In the genomic region with DNA sequence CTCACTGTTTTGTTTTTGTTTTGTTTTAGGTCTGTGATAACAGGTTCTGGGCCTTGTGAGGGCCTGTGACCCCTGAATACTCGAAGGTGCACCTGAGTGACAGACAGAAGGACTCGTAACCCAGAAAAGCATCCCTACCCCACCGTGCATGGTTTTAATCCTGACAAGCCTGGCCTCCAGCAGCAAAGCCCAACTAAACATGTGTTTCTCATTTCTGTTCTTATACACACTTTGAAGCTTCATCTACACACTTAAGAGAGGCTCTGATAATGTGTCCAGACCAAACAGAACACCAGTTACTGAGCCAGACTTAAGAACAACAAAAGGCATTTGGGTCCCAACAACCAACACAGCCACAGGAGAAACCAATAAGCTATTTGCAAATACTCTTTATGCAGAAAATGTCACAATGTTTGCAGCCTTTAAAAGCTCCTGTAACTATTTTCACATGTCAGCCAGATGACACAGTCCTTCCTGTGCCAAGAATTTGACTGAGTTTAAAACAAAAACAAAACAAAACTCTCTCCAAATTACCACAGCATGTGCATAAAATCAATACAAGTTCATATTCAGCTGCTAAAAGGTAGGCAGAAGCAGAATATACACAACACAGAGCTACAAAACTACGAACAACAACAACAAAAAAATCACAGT, we compare ENCODE assay signal across 14 mouse cellular contexts. TPM values are rescaled to one million over a fixed set of nuclear protein-coding genes. Genes with fewer than 3 reads are reported as not detected.
DNase-seq lines count a peak whose midpoint lies in the region; ATAC-seq and TF ChIP-seq lines count a peak whose summit lies in the region.
"Had no signal": no experiment of that assay in that cellular context is flagged by ENCODE, and none has a peak within 500 bp of the region (broad histone marks: within the 10 kb centered on the region; RNA-seq: fewer than 3 reads in every experiment).

No protein-coding gene starts in this region.

- H3K4me3 ChIP-seq in heart, embryonic 12.5 days, result no peak overlapping the region
- H3K4me3 ChIP-seq in lung, embryonic 14.5 days (ENCODE audit: low read depth, low read length), result no peak overlapping the region
- no peak overlapping the region for H3K4me3 ChIP-seq in embryonic facial prominence, embryonic 11.5 days (ENCODE audit: low read depth, low read length)
- no peak overlapping the region for H3K4me3 ChIP-seq in limb, embryonic 15.5 days
- H3K4me3 ChIP-seq: midbrain, embryonic 12.5 days had no signal

- no peak overlapping the region for H3K4me2 ChIP-seq in heart, embryonic 12.5 days
- H3K4me2 ChIP-seq in lung, embryonic 14.5 days, result no peak overlapping the region
- no peak overlapping the region for H3K4me2 ChIP-seq in embryonic facial prominence, embryonic 11.5 days (ENCODE audit: low read depth, low read length)
- H3K4me2 ChIP-seq in limb, embryonic 15.5 days, result no peak overlapping the region
- H3K4me2 ChIP-seq: hindbrain, embryonic 14.5 days; midbrain, embryonic 12.5 days had no signal

- no peak for TF ChIP-seq CTCF in lung, embryonic 14.5 days (IDR thresholded peaks at IDR 0.05; ENCODE audit: low read depth)

- no peak overlapping the region for H3K9ac ChIP-seq in heart, embryonic 12.5 days
- no peak overlapping the region for H3K9ac ChIP-seq in lung, embryonic 14.5 days
- H3K9ac ChIP-seq in embryonic facial prominence, embryonic 11.5 days (replicated peaks; ENCODE audit: low read length), result no peak overlapping the region
- H3K9ac ChIP-seq in limb, embryonic 15.5 days, result no peak overlapping the region
- H3K9ac ChIP-seq: hindbrain, embryonic 14.5 days; midbrain, embryonic 12.5 days had no signal

- H3K4me1 ChIP-seq in heart, embryonic 12.5 days (replicated peaks), result peaks cover 42% of the 10 kb centered on the region
- H3K4me1 ChIP-seq in lung, embryonic 14.5 days (ENCODE audit: insufficient read depth), result no peaks in the 10 kb centered on the region
- no peaks in the 10 kb centered on the region for H3K4me1 ChIP-seq in embryonic facial prominence, embryonic 11.5 days (ENCODE audit: control insufficient read depth, insufficient read depth, low read length)
- H3K4me1 ChIP-seq in limb, embryonic 15.5 days, result peaks cover 9% of the 10 kb centered on the region; the same call in 1 of the 2 replicates
- H3K4me1 ChIP-seq: midbrain, embryonic 12.5 days had no signal

- H3K27me3 ChIP-seq in heart, embryonic 12.5 days (replicated peaks), result no peaks in the 10 kb centered on the region
- no peaks in the 10 kb centered on the region for H3K27me3 ChIP-seq in lung, embryonic 14.5 days (ENCODE audit: insufficient read depth, low read length)
- no peaks in the 10 kb centered on the region for H3K27me3 ChIP-seq in embryonic facial prominence, embryonic 11.5 days (ENCODE audit: control insufficient read depth, insufficient read depth, low read length)
- no peaks in the 10 kb centered on the region for H3K27me3 ChIP-seq in limb, embryonic 15.5 days
- H3K27me3 ChIP-seq: midbrain, embryonic 12.5 days had no signal

- 38% methylated on average over 4 of the region's 4 CpGs for WGBS in heart, embryonic 12.5 days
- 47% methylated on average over 4 of the region's 4 CpGs for WGBS in lung, embryonic 14.5 days
- 29% methylated on average over 4 of the region's 4 CpGs for WGBS in embryonic facial prominence, embryonic 11.5 days
- WGBS in limb, embryonic 15.5 days, result 35% methylated on average over 4 of the region's 4 CpGs

- no peak for DNase-seq in heart, postnatal 14 days
- DNase-seq in lung, embryonic 14.5 days, result peak; percentile 47
- no peak for DNase-seq in lung, postnatal 36 days
- DNase-seq in embryonic facial prominence, embryonic 11.5 days (ENCODE audit: low spot score), result peak; percentile 76
- no peak for DNase-seq in cerebellum, adult 11-12 months
- no peak for DNase-seq in left cerebral cortex, adult 9 months (ENCODE audit: low spot score in 2 of 2)
- DNase-seq: adrenal gland, adult 8-10 months; kidney, adult 8-10 months; lung, adult 18-20 months had no signal

- H3K36me3 ChIP-seq in heart, embryonic 12.5 days, result 0 out of 2 replicates have a peak, but pooled peaks cover 2% of the 10 kb centered on the region
- H3K36me3 ChIP-seq in lung, embryonic 14.5 days (ENCODE audit: insufficient read depth), result no peaks in the 10 kb centered on the region
- H3K36me3 ChIP-seq in embryonic facial prominence, embryonic 11.5 days (replicated peaks; ENCODE audit: control insufficient read depth, insufficient read depth, low read depth, low read length), result no peaks in the 10 kb centered on the region
- no peaks in the 10 kb centered on the region for H3K36me3 ChIP-seq in limb, embryonic 15.5 days
- H3K36me3 ChIP-seq: midbrain, embryonic 12.5 days had no signal

- ATAC-seq in heart, embryonic 12.5 days (ENCODE audit: insufficient number of reproducible peaks, low FRiP score), result no peak
- no peak for ATAC-seq in lung, embryonic 14.5 days (ENCODE audit: insufficient read depth)
- no peak for ATAC-seq in embryonic facial prominence, embryonic 11.5 days (replicated peaks; ENCODE audit: insufficient number of reproducible peaks, low FRiP score, low TSS enrichment, low read depth)
- no peak for ATAC-seq in limb, embryonic 15.5 days (ENCODE audit: insufficient number of reproducible peaks, low FRiP score, low TSS enrichment, low read depth)
- ATAC-seq: CD4-positive, CD25-positive, alpha-beta regulatory T cell, adult 4 months had no signal

- no peaks in the 10 kb centered on the region for H3K9me3 ChIP-seq in heart, embryonic 12.5 days (replicated peaks)
- no peaks in the 10 kb centered on the region for H3K9me3 ChIP-seq in lung, embryonic 14.5 days (ENCODE audit: low read depth, low read length)
- no peaks in the 10 kb centered on the region for H3K9me3 ChIP-seq in embryonic facial prominence, embryonic 11.5 days (replicated peaks; ENCODE audit: control insufficient read depth, low read length)
- no peaks in the 10 kb centered on the region for H3K9me3 ChIP-seq in limb, embryonic 15.5 days
- H3K9me3 ChIP-seq: midbrain, embryonic 12.5 days had no signal

- H3K27ac ChIP-seq in heart, embryonic 12.5 days (ENCODE audit: poor library complexity, severe bottlenecking), result peak overlapping the region; percentile 54; the same call in 1 of the 2 replicates
- H3K27ac ChIP-seq in lung, embryonic 14.5 days (ENCODE audit: low read depth), result no peak overlapping the region; the same call in 1 of the 2 replicates
- H3K27ac ChIP-seq in embryonic facial prominence, embryonic 11.5 days (replicated peaks; ENCODE audit: low read depth, low read length), result peak overlapping the region; percentile 41; the same call in 1 of the 2 replicates
- H3K27ac ChIP-seq in limb, embryonic 15.5 days, result 0 out of 2 replicates have a peak overlapping the region, but pooled peaks have one; percentile 35
- H3K27ac ChIP-seq: hindbrain, embryonic 14.5 days; midbrain, embryonic 12.5 days had no signal

- intact Hi-C loops in heart, postnatal 14 days (cut with DNase I), result no loop called here

RNA-seq across cellular contexts. Expression of gene Cdc14b, which starts 39.9 kb away (rescaled TPM):
- 21.7 and 22.1 TPM in 2 replicates for polyA plus RNA-seq in heart, embryonic 12.5 days (2016; fragmentation: Nextera tagmentation; extraction: Ambion mirVana)
- total RNA-seq in heart, postnatal 14 days (2021), result 1 to 10 TPM; 8.9 to 9.0 TPM
- polyA plus RNA-seq in lung, embryonic 14.5 days (2014; fragmentation: Nextera tagmentation; extraction: Ambion mirVana), result 17.1 and 20.3 TPM in 2 replicates
- 29.5 and 33.6 TPM in 2 replicates for polyA plus RNA-seq in embryonic facial prominence, embryonic 11.5 days (2014; fragmentation: Nextera tagmentation; extraction: Ambion mirVana)
- 11.3 and 12.7 TPM in 2 replicates for polyA plus RNA-seq in limb, embryonic 15.5 days (2015; fragmentation: Nextera tagmentation; extraction: Ambion mirVana)

Comparison
In these comparisons a context has a peak if more than half of its experiments do, and no peak if none do; other contexts are left out.
1. DNase-seq: peak in lung, embryonic 14.5 days (single experiment) and embryonic facial prominence, embryonic 11.5 days (single experiment); none in heart, postnatal 14 days (0 of 2), lung, postnatal 36 days (single experiment), cerebellum, adult 11-12 months (single experiment) and left cerebral cortex, adult 9 months (0 of 2).